Mouse (Mus musculus) limb, embryonic 10.5 days (tissue): Measurements from ENCODE around the gene Plxdc1. TPM values are rescaled to one million over a fixed set of nuclear protein-coding genes. Genes with fewer than 3 reads are reported as not detected.

ENCODE experiments used
- DNase-seq: peaks from one replicate; pipeline ENCODE4 v3.0.0-alpha.2; 2017; ENCODE audit warnings: low spot score
- H3K27ac ChIP-seq: fragments of 300-500 bp; sonication (generic); 2 replicates; pipeline ENCODE4 v1.5.1; 2016; ENCODE audit warnings: mild to moderate bottlenecking
- H3K27me3 ChIP-seq: fragments of 300-500 bp; sonication (generic); 2 replicates; pipeline ENCODE4 v1.6.1; 2016; ENCODE audit warnings: low read depth, mild to moderate bottlenecking; ENCODE audit not compliant: poor library complexity, severe bottlenecking
- H3K36me3 ChIP-seq: fragments of 300-500 bp; sonication (generic); 2 replicates; pipeline ENCODE4 v1.6.1; 2016; ENCODE audit warnings: mild to moderate bottlenecking, moderate library complexity
- H3K4me1 ChIP-seq: fragments of 300-500 bp; sonication (generic); 2 replicates; pipeline ENCODE4 v1.6.1; 2016
- H3K4me3 ChIP-seq: fragments of 300-500 bp; sonication (generic); 2 replicates; pipeline ENCODE4 v1.5.1; 2016; ENCODE audit warnings: mild to moderate bottlenecking, moderate library complexity
- H3K9me3 ChIP-seq: fragments of 300-500 bp; sonication (generic); replicated peaks from 2 replicates; pipeline ENCODE4 v1.6.1; 2016; ENCODE audit warnings: mild to moderate bottlenecking
- WGBS: fragments of 180-500 bp; shearing (Covaris S2); methylation state at CpG from one replicate; pipeline ENCODE4 v1.1.7; 2016; 5-methylcytosine and 5-hydroxymethylcytosine counted together
- polyA plus RNA-seq: library from polyadenylated mRNA; unstranded; fragments of >200 nt; fragmentation: Nextera tagmentation; extraction: Ambion mirVana; gene quantifications from 2 replicates; pipeline ENCODE4 v1.2.1, GENCODE M21; 2016

Plxdc1 gene
- polyA plus RNA-seq, 1 experiment from 2014 or later: not detected

GRCm38 (mm10) chr11:97937469-97938105, 48.7 kb downstream of the Plxdc1 start:
- DNase-seq: no peak

GRCm38 (mm10) chr11:97936758-97937157, 49.5 kb downstream of the Plxdc1 start:
- Histone ChIP-seq H3K9me3 (no peaks in the 10 kb centered on the region), H3K4me1 (no peaks in the 10 kb centered on the region), H3K27me3 (no peaks in the 10 kb centered on the region), H3K27ac (no peak overlapping the region), H3K36me3 (no peaks in the 10 kb centered on the region), H3K4me3 (no peak overlapping the region)
- DNase-seq: peak; percentile 62
- WGBS: 34% methylated on average over 3 of the region's 3 CpGs

More at GRCm38 (mm10) chr11:97937469-97938105, 48.7 kb downstream of the Plxdc1 start:
- H3K4me3 ChIP-seq: no peak overlapping the region
- 0 out of 2 replicates have a peak, but pooled peaks cover 4% of the 10 kb centered on the region for H3K4me1 ChIP-seq
- H3K27ac ChIP-seq: no peak overlapping the region
- no peaks in the 10 kb centered on the region for H3K27me3 ChIP-seq
- H3K9me3 ChIP-seq: no peaks in the 10 kb centered on the region
- WGBS: 84% methylated on average over 2 of the region's 2 CpGs
- H3K36me3 ChIP-seq: no peaks in the 10 kb centered on the region

GRCm38 (mm10) chr11:97935913-97936575, 50.2 kb downstream of the Plxdc1 start:
- Histone ChIP-seq H3K4me1 (no peaks in the 10 kb centered on the region), H3K4me3 (no peak overlapping the region), H3K9me3 (no peaks in the 10 kb centered on the region), H3K27ac (no peak overlapping the region), H3K27me3 (no peaks in the 10 kb centered on the region), H3K36me3 (no peaks in the 10 kb centered on the region)
- no peak for DNase-seq
- 69% methylated on average over 4 of the region's 4 CpGs for WGBS

- Histone ChIP-seq H3K36me3 (no peaks in the 10 kb centered on the region), H3K27ac (no peak overlapping the region), H3K4me1 (no peaks in the 10 kb centered on the region), H3K9me3 (no peaks in the 10 kb centered on the region), H3K4me3 (no peak overlapping the region), H3K27me3 (no peaks in the 10 kb centered on the region)
- no peak for DNase-seq
- 84% methylated on average over 1 of the region's 1 CpGs for WGBS
Measured at GRCm38 (mm10) chr11:97933553-97933952, 52.7 kb downstream of the Plxdc1 start.

GRCm38 (mm10) chr11:97928905-97929304, 57.3 kb downstream of the Plxdc1 start:
- Histone ChIP-seq H3K4me3 (no peak overlapping the region), H3K27me3 (no peaks in the 10 kb centered on the region), H3K27ac (no peak overlapping the region), H3K36me3 (no peaks in the 10 kb centered on the region), H3K4me1 (no peaks in the 10 kb centered on the region), H3K9me3 (no peaks in the 10 kb centered on the region)
- 74% methylated on average over 4 of the region's 4 CpGs for WGBS
- DNase-seq: no peak

- Histone ChIP-seq H3K36me3 (no peaks in the 10 kb centered on the region), H3K4me1 (no peaks in the 10 kb centered on the region), H3K27me3 (no peaks in the 10 kb centered on the region), H3K27ac (no peak overlapping the region), H3K9me3 (no peaks in the 10 kb centered on the region), H3K4me3 (no peak overlapping the region)
- no peak for DNase-seq
- 93% methylated on average over 10 of the region's 10 CpGs for WGBS
Measured at GRCm38 (mm10) chr11:97924217-97924616, 62.0 kb downstream of the Plxdc1 start.

- H3K9me3 ChIP-seq: no peaks in the 10 kb centered on the region
- H3K27ac ChIP-seq: no peak overlapping the region
- 82% methylated on average over 9 of the region's 9 CpGs for WGBS
- H3K4me1 ChIP-seq: no peaks in the 10 kb centered on the region
- no peak for DNase-seq
- no peaks in the 10 kb centered on the region for H3K27me3 ChIP-seq
- H3K36me3 ChIP-seq: no peaks in the 10 kb centered on the region
- no peak overlapping the region for H3K4me3 ChIP-seq
Measured at GRCm38 (mm10) chr11:97923639-97924038, 62.6 kb downstream of the Plxdc1 start.

- WGBS: 89% methylated on average over 6 of the region's 6 CpGs
- Histone ChIP-seq H3K9me3 (no peaks in the 10 kb centered on the region), H3K36me3 (no peaks in the 10 kb centered on the region), H3K27me3 (no peaks in the 10 kb centered on the region), H3K27ac (no peak overlapping the region), H3K4me3 (no peak overlapping the region), H3K4me1 (no peaks in the 10 kb centered on the region)
- DNase-seq: no peak
Measured at GRCm38 (mm10) chr11:97915974-97916503, 70.2 kb downstream of the Plxdc1 start.

GRCm38 (mm10) chr11:97915471-97915870, 70.8 kb downstream of the Plxdc1 start:
- H3K27ac ChIP-seq: no peak overlapping the region
- DNase-seq: no peak
- H3K4me1 ChIP-seq: no peaks in the 10 kb centered on the region
- no peaks in the 10 kb centered on the region for H3K9me3 ChIP-seq
- no peak overlapping the region for H3K4me3 ChIP-seq
- H3K36me3 ChIP-seq: no peaks in the 10 kb centered on the region
- WGBS: 87% methylated on average over 2 of the region's 2 CpGs
- no peaks in the 10 kb centered on the region for H3K27me3 ChIP-seq

- no peak for DNase-seq
- WGBS: 90% methylated on average over 14 of the region's 14 CpGs
- no peak overlapping the region for H3K27ac ChIP-seq
Measured at GRCm38 (mm10) chr11:97913111-97913510, 73.1 kb downstream of the Plxdc1 start.

GRCm38 (mm10) chr11:97908634-97909348, 77.5 kb downstream of the Plxdc1 start:
- H3K9me3 ChIP-seq: no peaks in the 10 kb centered on the region
- no peak for DNase-seq

More at GRCm38 (mm10) chr11:97913111-97913510, 73.1 kb downstream of the Plxdc1 start:
- no peaks in the 10 kb centered on the region for H3K9me3 ChIP-seq
- H3K36me3 ChIP-seq: no peaks in the 10 kb centered on the region
- no peak overlapping the region for H3K4me3 ChIP-seq
- H3K4me1 ChIP-seq: no peaks in the 10 kb centered on the region
- H3K27me3 ChIP-seq: no peaks in the 10 kb centered on the region

GRCm38 (mm10) chr11:97907935-97908334, 78.3 kb downstream of the Plxdc1 start:
- no peak overlapping the region for H3K27ac ChIP-seq
- H3K27me3 ChIP-seq: no peaks in the 10 kb centered on the region
- H3K9me3 ChIP-seq: no peaks in the 10 kb centered on the region
- no peaks in the 10 kb centered on the region for H3K36me3 ChIP-seq
- no peaks in the 10 kb centered on the region for H3K4me1 ChIP-seq
- no peak overlapping the region for H3K4me3 ChIP-seq
- WGBS: 85% methylated on average over 5 of the region's 5 CpGs
- DNase-seq: no peak

More at GRCm38 (mm10) chr11:97908634-97909348, 77.5 kb downstream of the Plxdc1 start:
- 89% methylated on average over 11 of the region's 11 CpGs for whole genome bisulfite sequencing
- no peaks in the 10 kb centered on the region for H3K27me3 ChIP-seq
- no peaks in the 10 kb centered on the region for H3K36me3 ChIP-seq
- H3K4me1 ChIP-seq: no peaks in the 10 kb centered on the region
- H3K4me3 ChIP-seq: no peak overlapping the region
- H3K27ac ChIP-seq: no peak overlapping the region

- no peak for DNase-seq
- 88% methylated on average over 9 of the region's 9 CpGs for WGBS
Measured at GRCm38 (mm10) chr11:97906905-97907304, 79.3 kb downstream of the Plxdc1 start.

More at GRCm38 (mm10) chr11:97906905-97907304, 79.3 kb downstream of the Plxdc1 start:
- H3K27me3 ChIP-seq: no peaks in the 10 kb centered on the region
- H3K4me1 ChIP-seq: no peaks in the 10 kb centered on the region
- no peaks in the 10 kb centered on the region for H3K36me3 ChIP-seq
- no peaks in the 10 kb centered on the region for H3K9me3 ChIP-seq
- H3K4me3 ChIP-seq: no peak overlapping the region
- H3K27ac ChIP-seq: no peak overlapping the region
